Mouse (Mus musculus) neural tube, embryonic 13.5 days (tissue): ENCODE data around the gene Rap1gap. TPM values are rescaled to one million over a fixed set of nuclear protein-coding genes. Genes with fewer than 3 reads are reported as not detected.

ENCODE experiments used
- ATAC-seq: fragments of 200-750 bp; cut with Nextera tagmentation; 2 replicates; pipeline ENCODE4 v1.8.0; 2017; ENCODE audit warnings: low read depth, mild to moderate bottlenecking, moderate TSS enrichment, moderate library complexity
- H3K27ac ChIP-seq: fragments of 300-500 bp; sonication (generic); replicated peaks from 2 replicates; pipeline ENCODE4 v1.5.1; 2015; ENCODE audit warnings: moderate library complexity, mild to moderate bottlenecking, inconsistent platforms
- H3K27me3 ChIP-seq: fragments of 300-500 bp; sonication (generic); 2 replicates; pipeline ENCODE4 v1.6.1; 2015; ENCODE audit warnings: mild to moderate bottlenecking, inconsistent platforms
- H3K36me3 ChIP-seq: fragments of 300-500 bp; sonication (generic); 2 replicates; pipeline ENCODE4 v1.6.1; 2015; ENCODE audit warnings: mild to moderate bottlenecking, inconsistent platforms
- H3K4me1 ChIP-seq: fragments of 300-500 bp; sonication (generic); replicated peaks from 2 replicates; pipeline ENCODE4 v1.6.1; 2015; ENCODE audit warnings: inconsistent platforms
- H3K4me2 ChIP-seq: fragments of 300-500 bp; sonication (generic); 2 replicates; pipeline ENCODE4 v1.6.1; 2015; ENCODE audit warnings: inconsistent platforms, mild to moderate bottlenecking, moderate library complexity
- H3K4me3 ChIP-seq: fragments of 300-500 bp; sonication (generic); 2 replicates; pipeline ENCODE4 v1.5.1; 2015; ENCODE audit warnings: mild to moderate bottlenecking, inconsistent platforms
- H3K9ac ChIP-seq: fragments of 300-500 bp; sonication (generic); 2 replicates; pipeline ENCODE4 v1.6.1; 2015; ENCODE audit warnings: moderate library complexity, mild to moderate bottlenecking, inconsistent platforms
- H3K9me3 ChIP-seq: fragments of 300-500 bp; sonication (generic); 2 replicates; pipeline ENCODE4 v1.6.1; 2016; ENCODE audit warnings: inconsistent platforms
- WGBS: fragments of 180-500 bp; shearing (Covaris S2); methylation state at CpG from one replicate; pipeline ENCODE4 v1.1.7; 2015; 5-methylcytosine and 5-hydroxymethylcytosine counted together
- polyA plus RNA-seq: library from polyadenylated mRNA; unstranded; fragments of >200 nt; fragmentation: Nextera tagmentation; extraction: Ambion mirVana; gene quantifications from 2 replicates; pipeline ENCODE4 v1.2.1, GENCODE M21; 2015

Rap1gap gene
- polyA plus RNA-seq, 1 experiment from 2014 or later: 51.2 TPM

DNA sequence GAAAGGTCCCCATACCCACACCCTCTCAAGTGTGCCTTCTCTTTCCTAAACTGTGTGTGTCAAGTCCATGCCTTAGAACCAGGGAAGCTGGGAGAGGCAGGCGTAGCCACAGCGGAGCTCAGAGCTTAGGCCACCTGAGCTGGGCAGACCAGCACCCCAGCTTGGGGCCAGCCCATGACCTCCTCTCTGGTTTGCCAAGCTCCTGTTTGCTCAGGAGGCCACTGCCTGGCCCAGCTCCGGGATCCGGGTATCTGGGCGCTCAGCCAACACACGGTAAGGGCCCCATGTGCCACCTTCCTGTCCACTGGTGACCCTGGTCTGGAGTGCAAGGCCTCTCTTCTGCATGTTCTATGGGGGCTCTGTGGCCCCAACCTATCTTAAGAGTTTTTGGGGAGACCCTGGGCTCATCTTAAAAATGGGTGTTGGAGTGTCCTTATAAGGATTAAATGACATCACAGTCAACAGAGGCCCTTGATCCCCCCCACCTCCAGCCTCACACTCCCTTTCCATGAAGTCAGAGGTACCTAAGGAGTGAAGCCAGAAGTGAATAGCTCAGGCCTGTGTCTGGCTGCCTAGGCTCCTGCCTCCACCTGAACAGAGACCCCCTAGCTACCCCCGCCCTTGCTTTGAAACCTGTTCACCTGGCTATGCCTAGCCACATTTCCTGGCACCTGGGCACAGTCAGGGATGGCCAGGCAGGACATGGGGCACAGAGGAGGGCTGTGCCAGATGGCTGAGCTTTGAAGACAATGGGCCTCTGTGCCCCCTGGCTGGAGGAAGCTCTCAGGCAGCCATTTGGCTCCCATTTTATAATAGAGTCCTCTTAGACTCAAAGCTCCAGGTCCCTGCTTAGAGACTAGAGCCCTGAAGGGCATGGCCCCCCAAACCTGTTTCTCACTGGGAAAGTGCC, 33.8 kb downstream of the Rap1gap start:
- Histone ChIP-seq H3K36me3 (no peaks in the 10 kb centered on the region), H3K27ac (no peak overlapping the region), H3K4me1 (peaks cover 39% of the 10 kb centered on the region), H3K4me3 (no peak overlapping the region), H3K9me3 (no peaks in the 10 kb centered on the region), H3K9ac (no peak overlapping the region), H3K27me3 (no peaks in the 10 kb centered on the region), H3K4me2 (no peak overlapping the region)
- 77% methylated on average over 7 of the region's 7 CpGs for WGBS
- ATAC-seq: 0 out of 2 replicates have a peak, but pooled peaks have one; percentile 26

DNA sequence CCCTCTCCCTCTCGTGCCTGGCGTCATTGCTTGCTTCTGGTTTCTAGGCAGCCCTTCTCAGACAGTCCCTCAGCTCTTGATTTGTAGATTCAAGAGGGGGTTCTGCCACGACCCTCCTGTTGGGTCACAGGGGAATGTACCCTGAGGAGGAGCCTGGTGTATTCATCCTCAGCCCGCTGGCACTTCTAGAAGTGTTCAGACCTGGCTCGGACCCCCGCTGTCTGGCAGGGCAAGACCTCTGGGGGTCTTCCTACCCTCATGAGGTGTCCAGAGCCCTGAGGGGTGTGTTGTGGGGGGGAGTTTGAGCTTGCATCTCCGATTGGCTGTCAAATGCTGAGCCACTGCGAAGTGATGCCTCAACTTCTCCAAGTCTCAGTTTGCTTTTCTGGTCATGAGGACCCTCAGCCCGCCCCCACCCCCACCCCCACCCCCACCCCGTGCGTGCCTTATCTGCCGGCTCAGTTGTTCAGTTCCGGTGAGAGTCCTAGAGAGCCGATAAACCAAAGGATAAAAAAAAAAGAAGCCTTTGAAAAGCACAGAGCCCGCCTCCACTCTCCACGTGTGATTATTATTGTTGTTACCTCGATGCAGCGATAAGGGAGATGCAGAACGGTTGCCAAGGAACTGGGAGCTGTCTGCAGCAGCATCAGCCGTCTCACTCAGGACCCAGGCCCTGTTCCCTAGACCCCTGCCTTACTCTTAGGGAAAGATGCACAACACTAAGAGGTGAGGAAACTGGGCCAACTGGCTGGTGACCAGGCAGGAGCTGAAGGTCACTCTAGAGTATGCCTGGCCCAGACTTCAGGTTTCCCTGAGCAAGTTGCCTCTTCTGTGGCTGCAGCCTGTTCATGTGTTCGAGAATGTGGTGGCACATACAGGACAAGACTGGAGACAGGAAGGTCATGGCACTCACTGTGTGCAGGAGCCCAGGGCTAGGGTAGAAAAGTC, 35.0 kb downstream of the Rap1gap start:
- Histone ChIP-seq H3K27me3 (no peaks in the 10 kb centered on the region), H3K9ac (no peak overlapping the region), H3K4me2 (no peak overlapping the region), H3K36me3 (no peaks in the 10 kb centered on the region), H3K27ac (no peak overlapping the region), H3K4me1 (peaks cover 42% of the 10 kb centered on the region), H3K9me3 (no peaks in the 10 kb centered on the region), H3K4me3 (no peak overlapping the region)
- WGBS: 62% methylated on average over 21 of the region's 21 CpGs
- ATAC-seq: no peak

DNA sequence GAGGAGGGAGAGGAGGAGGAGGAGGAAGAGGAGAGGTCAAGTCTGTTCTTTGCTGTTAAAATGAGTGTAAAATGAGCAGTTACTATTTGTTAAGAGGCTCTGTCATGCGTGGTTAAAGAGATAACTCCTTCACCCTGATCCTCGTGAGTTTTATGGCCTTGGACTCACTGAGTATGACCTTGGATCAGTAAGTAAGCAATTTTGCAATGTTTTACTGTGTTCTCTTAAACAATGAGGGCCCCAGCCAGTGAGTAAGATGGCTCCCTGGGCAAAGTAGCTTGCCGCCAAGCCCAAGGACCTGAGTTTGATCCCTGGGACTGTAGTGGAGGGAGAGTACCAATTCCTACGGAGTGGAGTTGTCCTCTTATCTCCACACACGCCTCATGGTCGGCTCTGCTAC, 36.4 kb downstream of the Rap1gap start:
- no peak overlapping the region for H3K9ac ChIP-seq
- peaks cover 41% of the 10 kb centered on the region for H3K4me1 ChIP-seq
- H3K9me3 ChIP-seq: no peaks in the 10 kb centered on the region
- WGBS: 65% methylated on average over 6 of the region's 6 CpGs
- H3K4me2 ChIP-seq: no peak overlapping the region
- no peak overlapping the region for H3K4me3 ChIP-seq
- no peaks in the 10 kb centered on the region for H3K27me3 ChIP-seq
- no peak for ATAC-seq
- H3K27ac ChIP-seq: no peak overlapping the region
- no peaks in the 10 kb centered on the region for H3K36me3 ChIP-seq

DNA sequence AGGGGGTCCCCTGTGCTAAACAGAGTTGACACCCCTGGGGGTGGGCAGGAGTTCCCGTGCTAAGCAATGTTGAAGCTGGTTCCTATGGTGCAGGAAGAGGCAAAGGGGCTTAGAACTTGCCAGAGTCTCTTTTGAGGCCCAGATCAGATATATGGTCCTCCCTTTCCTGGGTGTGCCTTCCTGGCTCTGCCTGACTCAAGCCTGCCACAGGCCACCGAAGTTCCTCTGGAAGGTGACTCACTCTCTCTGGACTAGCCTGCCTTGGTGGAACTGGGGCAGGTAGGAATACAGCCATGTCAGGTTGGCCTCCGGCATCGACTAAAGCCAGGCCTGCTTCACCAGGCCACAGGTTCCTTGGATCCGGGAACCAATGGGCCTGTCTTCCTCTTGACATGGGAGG, 38.6 kb downstream of the Rap1gap start:
- Histone ChIP-seq H3K4me3 (no peak overlapping the region), H3K9ac (no peak overlapping the region), H3K36me3 (no peaks in the 10 kb centered on the region), H3K27me3 (no peaks in the 10 kb centered on the region), H3K4me2 (no peak overlapping the region), H3K9me3 (no peaks in the 10 kb centered on the region), H3K4me1 (peaks cover 44% of the 10 kb centered on the region), H3K27ac (no peak overlapping the region)
- ATAC-seq: no peak
- 89% methylated on average over 5 of the region's 5 CpGs for WGBS

DNA sequence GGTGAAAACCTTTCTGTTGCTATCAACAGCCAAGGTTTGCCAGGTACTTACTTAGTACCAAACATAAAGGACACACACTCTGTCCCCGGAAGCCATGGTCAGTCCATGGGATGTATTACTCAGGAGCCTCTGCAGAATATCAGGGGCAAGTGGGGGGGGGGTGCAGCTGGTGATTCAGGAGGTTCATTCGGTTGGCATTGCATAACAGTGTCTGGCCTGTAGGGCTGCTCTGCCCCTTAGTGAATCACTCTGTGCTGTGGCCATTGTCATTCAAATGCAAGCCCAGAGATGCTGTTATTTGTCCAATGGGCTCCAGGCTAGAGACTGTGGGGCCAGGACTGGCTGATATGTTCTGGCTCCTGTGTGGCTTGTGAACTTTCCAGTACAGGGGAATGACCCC, 40.0 kb downstream of the Rap1gap start:
- no peak overlapping the region for H3K4me2 ChIP-seq
- H3K27me3 ChIP-seq: peaks cover 4% of the 10 kb centered on the region; the same call in 1 of the 2 replicates
- no peak overlapping the region for H3K4me3 ChIP-seq
- ATAC-seq: no peak
- no peaks in the 10 kb centered on the region for H3K36me3 ChIP-seq
- H3K9ac ChIP-seq: no peak overlapping the region
- H3K9me3 ChIP-seq: no peaks in the 10 kb centered on the region
- 52% methylated on average over 2 of the region's 2 CpGs for WGBS
- peaks cover 46% of the 10 kb centered on the region for H3K4me1 ChIP-seq
- H3K27ac ChIP-seq: no peak overlapping the region

DNA sequence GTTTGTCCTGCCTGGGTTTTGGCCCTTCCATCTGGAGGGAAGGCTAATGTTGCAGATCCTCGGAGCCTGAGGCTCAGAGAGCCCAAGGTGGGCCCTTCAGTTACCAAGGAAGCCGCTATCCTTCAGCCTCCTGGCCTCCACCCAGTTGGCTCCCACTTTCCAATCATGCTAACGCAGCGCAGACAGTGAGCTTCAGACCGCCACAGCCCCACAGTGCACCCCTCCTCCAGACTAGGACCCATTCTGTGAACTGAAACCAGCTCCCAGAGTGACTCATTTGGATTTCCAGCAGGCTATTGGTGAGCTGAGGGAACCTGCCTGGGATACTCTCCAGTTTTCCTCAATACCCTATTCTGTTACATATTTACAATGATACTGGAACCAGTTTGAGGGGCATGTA, 40.9 kb downstream of the Rap1gap start:
- H3K4me1 ChIP-seq: peaks cover 48% of the 10 kb centered on the region
- no peak overlapping the region for H3K4me2 ChIP-seq
- WGBS: 82% methylated on average over 5 of the region's 5 CpGs
- no peak overlapping the region for H3K27ac ChIP-seq
- no peak overlapping the region for H3K9ac ChIP-seq
- no peak overlapping the region for H3K4me3 ChIP-seq
- no peaks in the 10 kb centered on the region for H3K9me3 ChIP-seq
- no peaks in the 10 kb centered on the region for H3K36me3 ChIP-seq
- peaks cover 4% of the 10 kb centered on the region; the same call in 1 of the 2 replicates for H3K27me3 ChIP-seq
- ATAC-seq: no peak

DNA sequence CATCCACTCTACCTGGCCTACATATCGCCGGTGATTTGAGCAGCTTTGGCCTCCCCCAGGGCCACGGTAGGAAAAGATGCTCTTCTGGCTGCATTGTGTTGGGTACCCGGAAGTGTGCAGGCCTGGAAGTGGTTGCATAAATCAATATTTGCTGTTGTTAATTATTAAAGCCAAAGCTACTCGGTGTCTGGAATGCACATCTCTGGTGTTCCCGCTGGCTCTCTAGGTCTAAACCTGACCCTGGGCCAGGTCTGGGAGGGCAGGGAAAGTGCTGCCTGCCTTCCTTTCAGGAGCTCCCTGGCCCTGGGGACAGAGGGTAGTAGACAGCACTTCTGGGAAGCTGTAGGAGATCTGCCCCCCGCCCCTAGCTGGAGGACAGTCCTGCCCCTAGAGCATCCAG, 42.0 kb downstream of the Rap1gap start:
- no peaks in the 10 kb centered on the region for H3K36me3 ChIP-seq
- no peaks in the 10 kb centered on the region for H3K9me3 ChIP-seq
- peak; percentile 9; the same call in 1 of the 2 replicates for ATAC-seq
- no peak overlapping the region for H3K4me3 ChIP-seq
- WGBS: 68% methylated on average over 7 of the region's 7 CpGs
- H3K4me2 ChIP-seq: peak overlapping the region; percentile 88; the same call in 1 of the 2 replicates
- peaks cover 48% of the 10 kb centered on the region for H3K4me1 ChIP-seq
- H3K27ac ChIP-seq: peak overlapping the region; percentile 62
- H3K9ac ChIP-seq: peak overlapping the region; percentile 34
- peaks cover 4% of the 10 kb centered on the region; the same call in 1 of the 2 replicates for H3K27me3 ChIP-seq

DNA sequence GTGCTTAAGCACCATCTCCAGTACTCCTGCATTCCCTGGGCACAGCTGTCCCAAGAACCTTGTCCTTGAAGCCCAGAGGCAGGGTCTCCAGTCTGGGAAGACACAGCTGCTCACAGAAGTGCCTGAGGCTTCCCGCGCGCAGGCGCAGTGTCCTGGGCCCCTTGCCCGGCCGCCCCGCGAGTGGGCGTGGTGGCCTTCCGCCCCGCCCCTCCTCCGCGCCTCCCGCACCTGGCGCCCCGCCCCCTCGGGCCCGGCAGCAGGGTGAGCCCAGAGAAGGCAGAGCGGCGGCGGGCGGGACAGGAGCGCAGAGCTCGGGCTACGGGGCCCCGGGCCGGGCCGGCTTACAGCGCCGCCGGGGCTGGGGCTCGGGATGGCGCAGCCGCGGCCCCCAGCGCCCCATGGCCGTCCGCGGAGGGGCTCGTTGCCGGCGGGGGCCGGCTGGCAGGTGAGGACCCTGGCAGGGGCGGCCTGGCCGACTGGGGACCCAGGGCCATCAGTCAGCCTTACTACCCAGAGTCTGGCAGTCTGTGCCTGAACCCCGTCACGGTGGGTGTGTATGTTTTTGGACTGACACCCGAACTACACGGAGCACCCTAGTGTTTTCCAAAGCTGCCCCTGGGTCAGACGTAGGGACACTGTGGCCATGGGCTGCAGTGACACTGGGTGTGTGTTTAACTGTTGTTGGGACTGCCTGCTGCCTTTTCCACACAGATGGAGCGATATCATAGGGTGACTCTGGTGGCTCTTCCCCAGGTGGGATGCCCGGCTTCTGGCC, 42.9 kb downstream of the Rap1gap start:
- Histone ChIP-seq H3K4me3 (peak overlapping the region; percentile 55), H3K9ac (peak overlapping the region; percentile 84), H3K4me1 (peaks cover 48% of the 10 kb centered on the region), H3K27me3 (peaks cover 4% of the 10 kb centered on the region; the same call in 1 of the 2 replicates), H3K27ac (peak overlapping the region; percentile 62), H3K4me2 (peak overlapping the region; percentile 88), H3K36me3 (no peaks in the 10 kb centered on the region), H3K9me3 (no peaks in the 10 kb centered on the region)
- WGBS: 3% methylated on average over 38 of the region's 52 CpGs
- ATAC-seq: peak; percentile 81

DNA sequence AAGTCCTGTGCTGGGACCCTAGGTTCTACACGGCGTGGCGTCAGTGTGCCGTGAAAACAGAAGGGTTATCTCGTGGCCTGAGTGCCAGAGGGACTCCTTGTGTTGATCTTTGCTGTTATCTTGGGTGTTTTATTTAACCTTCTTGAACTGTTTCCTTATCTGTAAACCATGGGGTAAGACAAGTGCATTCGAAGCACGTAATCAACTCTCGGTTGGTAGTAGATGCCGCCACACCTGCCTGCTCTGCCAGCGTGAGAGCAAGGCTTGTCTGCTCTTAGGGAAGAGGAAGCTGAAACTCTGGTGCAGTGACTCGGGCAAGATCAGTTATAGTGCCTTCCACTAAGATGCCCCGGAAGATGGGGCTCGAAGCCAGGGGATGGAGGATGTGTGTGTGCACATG, 48.4 kb downstream of the Rap1gap start:
- Histone ChIP-seq H3K27me3 (peaks cover 4% of the 10 kb centered on the region; the same call in 1 of the 2 replicates), H3K9me3 (no peaks in the 10 kb centered on the region), H3K4me2 (no peak overlapping the region), H3K27ac (no peak overlapping the region), H3K36me3 (0 out of 2 replicates have a peak, but pooled peaks cover 4% of the 10 kb centered on the region), H3K4me1 (peaks cover 21% of the 10 kb centered on the region), H3K9ac (no peak overlapping the region), H3K4me3 (no peak overlapping the region)
- no peak for ATAC-seq
- WGBS: 92% methylated on average over 13 of the region's 13 CpGs

DNA sequence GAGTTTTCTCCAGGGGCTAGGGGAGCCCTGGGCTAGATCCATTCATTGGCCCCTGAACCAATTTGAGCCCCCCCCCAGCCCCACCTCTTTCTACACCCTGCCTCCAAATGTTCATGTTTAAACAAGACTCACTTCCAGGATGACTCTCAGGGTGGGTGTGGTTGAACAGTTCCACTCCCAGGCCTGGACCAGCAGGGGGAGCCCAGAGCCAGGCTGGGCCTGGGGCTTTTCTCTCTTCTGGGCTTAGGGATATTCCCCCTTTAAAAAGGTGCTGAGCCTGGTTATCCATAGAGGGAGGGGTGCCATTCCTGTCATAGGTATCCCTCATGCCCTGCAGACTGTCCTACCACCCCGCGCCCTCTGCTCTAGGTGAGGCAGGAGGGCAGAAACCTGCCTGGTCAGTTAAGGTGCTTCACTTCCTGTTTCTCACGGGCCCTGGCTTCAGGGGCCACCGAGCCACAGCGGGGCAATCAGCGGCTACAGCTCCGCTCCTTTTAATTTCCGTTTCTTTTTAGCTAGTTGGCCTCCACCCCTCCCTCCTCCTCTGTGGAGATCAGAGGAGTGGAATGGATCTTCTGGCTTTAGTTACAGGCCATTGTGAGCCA, 49.6 kb downstream of the Rap1gap start:
- Histone ChIP-seq H3K4me2 (no peak overlapping the region), H3K27me3 (peaks cover 1% of the 10 kb centered on the region; the same call in 1 of the 2 replicates), H3K27ac (no peak overlapping the region), H3K4me1 (peaks cover 17% of the 10 kb centered on the region), H3K4me3 (no peak overlapping the region), H3K36me3 (0 out of 2 replicates have a peak, but pooled peaks cover 4% of the 10 kb centered on the region), H3K9me3 (no peaks in the 10 kb centered on the region), H3K9ac (no peak overlapping the region)
- no peak for ATAC-seq
- WGBS: 36% methylated on average over 8 of the region's 8 CpGs

DNA sequence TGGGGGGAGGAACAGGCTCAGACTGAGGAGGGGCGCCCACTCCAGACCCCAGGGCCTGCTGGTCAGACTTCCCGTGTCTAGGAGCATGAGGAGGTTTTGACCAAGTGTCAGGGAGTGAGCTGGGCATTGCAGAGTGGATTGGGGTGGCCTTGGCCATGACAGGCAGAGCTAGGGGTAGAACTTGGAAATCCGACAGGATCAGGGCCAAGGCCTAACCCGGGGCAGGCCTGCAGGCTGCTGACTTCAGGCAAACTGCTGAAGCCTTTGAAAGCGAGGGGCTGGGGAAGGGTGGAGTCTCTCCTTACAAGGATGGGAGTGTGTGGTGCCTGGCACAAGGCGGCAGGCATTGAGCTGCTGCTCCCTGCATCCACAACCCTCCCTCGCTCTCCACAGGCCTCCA, 52.5 kb downstream of the Rap1gap start:
- H3K9ac ChIP-seq: no peak overlapping the region
- no peak overlapping the region for H3K4me3 ChIP-seq
- no peak overlapping the region for H3K27ac ChIP-seq
- no peaks in the 10 kb centered on the region for H3K9me3 ChIP-seq
- H3K27me3 ChIP-seq: no peaks in the 10 kb centered on the region
- no peak for ATAC-seq
- no peak overlapping the region for H3K4me2 ChIP-seq
- 64% methylated on average over 7 of the region's 7 CpGs for WGBS
- H3K36me3 ChIP-seq: 0 out of 2 replicates have a peak, but pooled peaks cover 4% of the 10 kb centered on the region
- H3K4me1 ChIP-seq: peaks cover 16% of the 10 kb centered on the region
